Mouse (Mus musculus): ENCODE measurements at regions not wholly inside any gene's neighbourhood (a gene's known extent, or its start where the extent isn't known, plus 50 kb on each side); places are given as distances from the start of the nearest gene placed in this dataset.

- no peak for TF ChIP-seq CTCF (conservative IDR thresholded peaks at IDR 0.05 in 1 of 2, IDR thresholded peaks at IDR 0.05 in 1 of 2; ENCODE audit: low read depth in 2 of 2, low read length in 2 of 2)
- no peak for TF ChIP-seq BHLHE40 (IDR thresholded peaks at IDR 0.05; ENCODE audit: low read depth, low read length)
- TF ChIP-seq USF2 (conservative IDR thresholded peaks at IDR 0.05; ENCODE audit: low read depth, low read length), result no peak
- no peak for TF ChIP-seq TCF12 (IDR thresholded peaks at IDR 0.05; ENCODE audit: low read depth, low read length)
- TF ChIP-seq POLR2AphosphoS2 (IDR thresholded peaks at IDR 0.05; ENCODE audit: low read depth, low read length), result no peak
- no peak for TF ChIP-seq MAFK (IDR thresholded peaks at IDR 0.05; ENCODE audit: insufficient replicate concordance, low read length)
- TF ChIP-seq CHD1 (IDR thresholded peaks at IDR 0.05; ENCODE audit: low read depth, low read length), result no peak
- TF ChIP-seq HCFC1 (IDR thresholded peaks at IDR 0.05; ENCODE audit: low read depth, low read length), result no peak
- TF ChIP-seq ZNF384 (IDR thresholded peaks at IDR 0.05; ENCODE audit: low read depth, low read length), result no peak
These were observed 251.8 kb downstream of the Cbln1 start for GRCm38 (mm10) chr8:87220581-87220980.
